Mouse (Mus musculus): ENCODE measurements at regions not wholly inside any gene's neighbourhood (a gene's known extent, or its start where the extent isn't known, plus 50 kb on each side); places are given as distances from the start of the nearest gene placed in this dataset.

GRCm38 (mm10) chr13:71065568-71065967 lies 224.0 kb upstream of the Adamts16 start:
- no peak for DNase-seq
- H3K36me3 ChIP-seq (ENCODE audit: control insufficient read depth, insufficient read depth, low read length): no peaks in the 10 kb centered on the region
- TF ChIP-seq POLR2A (IDR thresholded peaks at IDR 0.05; ENCODE audit: low read depth, low read length) (no peak), CTCF (conservative IDR thresholded peaks at IDR 0.05; ENCODE audit: insufficient read depth, insufficient read length, low read depth, low read length) (no peak)
- H3K27ac ChIP-seq (ENCODE audit: insufficient read depth, low read depth, low read length): no peak overlapping the region
- H3K4me1 ChIP-seq (ENCODE audit: control insufficient read depth, insufficient read depth, low read length): no peaks in the 10 kb centered on the region
- no peaks in the 10 kb centered on the region; the same call in 1 of the 2 replicates for H3K27me3 ChIP-seq (replicated peaks; ENCODE audit: control insufficient read depth, insufficient read depth, low read length)
- 44% methylated on average over 1 of the region's 1 CpGs for WGBS
- no peak overlapping the region for H3K4me3 ChIP-seq (ENCODE audit: insufficient read depth, low read depth, low read length)

DNA sequence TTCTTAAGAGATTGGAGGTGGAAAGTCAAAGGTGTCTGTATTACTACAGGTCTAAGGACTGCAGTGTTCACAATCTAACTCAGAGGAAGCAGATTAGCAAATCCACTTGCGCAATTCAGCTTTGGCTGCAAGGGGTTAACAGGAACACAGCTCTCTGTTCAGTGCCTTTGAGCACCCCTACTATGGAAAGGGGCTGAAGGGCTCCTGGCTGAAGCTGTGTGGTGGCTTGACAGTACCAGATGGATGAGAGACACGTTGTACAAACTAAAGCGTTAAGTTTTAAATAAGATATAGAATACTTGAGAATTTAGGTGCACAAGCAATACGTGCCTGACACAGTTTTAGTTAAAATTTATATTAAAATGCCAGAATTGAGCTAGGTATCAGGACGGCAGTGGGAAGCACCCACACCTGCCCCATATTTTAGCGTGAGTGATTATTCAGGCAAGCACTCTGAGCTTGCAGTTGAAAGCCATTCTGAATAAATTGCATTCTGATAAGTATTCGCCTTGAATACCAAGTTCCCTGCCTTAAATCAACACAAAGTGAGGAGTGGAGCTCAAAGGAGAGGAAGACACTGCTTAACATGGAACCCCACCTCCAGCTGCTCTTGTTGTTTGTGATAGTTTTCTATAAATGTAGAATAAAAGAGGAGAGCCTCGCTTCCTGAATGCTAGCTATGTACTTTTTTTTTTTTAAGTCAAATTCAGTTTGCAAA lies 223.1 kb upstream of the Adamts16 start:
- Histone ChIP-seq H3K4me1 (ENCODE audit: control insufficient read depth, insufficient read depth, low read length) (no peaks in the 10 kb centered on the region), H3K4me3 (ENCODE audit: insufficient read depth, low read depth, low read length) (no peak overlapping the region), H3K27ac (ENCODE audit: insufficient read depth, low read depth, low read length) (no peak overlapping the region), H3K27me3 (replicated peaks; ENCODE audit: control insufficient read depth, insufficient read depth, low read length) (no peaks in the 10 kb centered on the region; the same call in 1 of the 2 replicates), H3K36me3 (ENCODE audit: control insufficient read depth, insufficient read depth, low read length) (no peaks in the 10 kb centered on the region)
- WGBS: 74% methylated on average over 8 of the region's 8 CpGs
- TF ChIP-seq POLR2A (IDR thresholded peaks at IDR 0.05; ENCODE audit: low read depth, low read length): no peak
- TF ChIP-seq CTCF (conservative IDR thresholded peaks at IDR 0.05; ENCODE audit: insufficient read depth, insufficient read length, low read depth, low read length): no peak
- DNase-seq: no peak

DNA sequence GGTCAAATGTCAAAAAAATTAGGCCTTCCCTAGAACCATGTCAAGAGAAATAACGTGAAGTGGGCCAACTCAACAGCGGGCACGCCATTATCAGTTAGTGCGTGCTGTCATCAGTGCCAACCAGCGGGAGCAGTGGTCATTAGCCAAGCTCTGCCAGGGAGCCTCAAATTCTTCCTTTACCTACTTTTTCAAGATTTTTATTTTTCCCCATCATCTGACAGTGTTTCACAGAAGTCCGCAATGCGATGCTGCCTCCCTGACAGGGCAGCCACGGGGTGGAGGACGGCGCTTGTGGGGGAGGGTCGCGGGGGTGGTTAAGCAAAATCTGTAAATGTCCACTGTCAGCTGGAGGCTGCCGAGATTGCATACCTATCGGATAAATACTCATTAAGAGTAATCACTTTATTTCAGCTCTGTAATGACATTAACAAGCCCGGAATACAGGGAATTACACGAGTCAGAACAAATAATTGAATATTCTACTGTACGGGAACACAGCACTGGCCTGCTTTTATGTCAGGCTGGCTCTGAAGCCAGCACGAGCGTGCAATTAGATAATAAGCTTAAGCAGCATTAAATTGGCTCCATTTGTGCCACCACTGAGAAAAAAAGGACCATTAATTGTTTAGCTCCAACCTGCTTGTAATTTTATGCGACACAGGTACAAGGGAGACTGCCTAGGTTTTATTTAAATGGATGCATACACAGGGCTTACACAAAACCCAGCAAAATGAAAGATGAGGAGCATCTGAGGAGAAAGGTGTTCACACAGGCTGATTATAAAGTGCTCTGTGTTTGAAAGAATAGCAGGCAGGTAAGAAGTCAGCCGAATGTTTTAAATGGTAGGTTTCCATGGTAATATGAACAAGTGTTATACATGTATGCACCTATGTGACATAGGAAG lies 212.0 kb upstream of the Adamts16 start:
- TF ChIP-seq CTCF (conservative IDR thresholded peaks at IDR 0.05; ENCODE audit: insufficient read depth, insufficient read length, low read depth, low read length) (no peak), POLR2A (IDR thresholded peaks at IDR 0.05; ENCODE audit: low read depth, low read length) (no peak)
- 75% methylated on average over 21 of the region's 21 CpGs for WGBS
- DNase-seq: no peak
- Histone ChIP-seq H3K27ac (ENCODE audit: insufficient read depth, low read depth, low read length) (no peak overlapping the region), H3K4me1 (ENCODE audit: control insufficient read depth, insufficient read depth, low read length) (no peaks in the 10 kb centered on the region), H3K36me3 (ENCODE audit: control insufficient read depth, insufficient read depth, low read length) (no peaks in the 10 kb centered on the region), H3K4me3 (ENCODE audit: insufficient read depth, low read depth, low read length) (no peak overlapping the region), H3K27me3 (replicated peaks; ENCODE audit: control insufficient read depth, insufficient read depth, low read length) (no peaks in the 10 kb centered on the region; the same call in 1 of the 2 replicates)

DNA sequence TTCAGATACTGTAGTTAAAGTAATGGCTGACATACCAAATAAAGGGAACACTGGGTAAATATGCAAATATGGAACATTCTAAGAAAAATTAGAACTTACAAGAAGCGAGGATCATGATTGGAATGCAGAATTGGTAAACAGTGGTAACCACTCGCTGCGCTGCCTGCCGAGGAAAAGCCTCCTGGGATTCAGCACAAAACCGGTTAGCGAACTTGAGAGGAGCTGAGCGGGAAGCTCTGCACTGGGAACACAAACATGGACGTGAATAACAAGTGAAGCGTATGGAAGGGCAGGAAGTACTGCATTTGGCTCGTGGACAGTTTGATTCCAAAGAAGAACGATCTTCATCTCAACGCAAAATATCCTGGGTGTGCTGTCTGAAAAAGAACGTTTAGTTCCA lies 209.0 kb upstream of the Adamts16 start:
- no peak overlapping the region for H3K4me3 ChIP-seq (ENCODE audit: insufficient read depth, low read depth, low read length)
- TF ChIP-seq CTCF (conservative IDR thresholded peaks at IDR 0.05; ENCODE audit: insufficient read depth, insufficient read length, low read depth, low read length) (no peak), POLR2A (IDR thresholded peaks at IDR 0.05; ENCODE audit: low read depth, low read length) (no peak)
- H3K36me3 ChIP-seq (ENCODE audit: control insufficient read depth, insufficient read depth, low read length): no peaks in the 10 kb centered on the region
- 32% methylated on average over 13 of the region's 13 CpGs for WGBS
- no peak overlapping the region for H3K27ac ChIP-seq (ENCODE audit: insufficient read depth, low read depth, low read length)
- no peak for DNase-seq
- no peaks in the 10 kb centered on the region for H3K4me1 ChIP-seq (ENCODE audit: control insufficient read depth, insufficient read depth, low read length)
- no peaks in the 10 kb centered on the region; the same call in 1 of the 2 replicates for H3K27me3 ChIP-seq (replicated peaks; ENCODE audit: control insufficient read depth, insufficient read depth, low read length)

DNA sequence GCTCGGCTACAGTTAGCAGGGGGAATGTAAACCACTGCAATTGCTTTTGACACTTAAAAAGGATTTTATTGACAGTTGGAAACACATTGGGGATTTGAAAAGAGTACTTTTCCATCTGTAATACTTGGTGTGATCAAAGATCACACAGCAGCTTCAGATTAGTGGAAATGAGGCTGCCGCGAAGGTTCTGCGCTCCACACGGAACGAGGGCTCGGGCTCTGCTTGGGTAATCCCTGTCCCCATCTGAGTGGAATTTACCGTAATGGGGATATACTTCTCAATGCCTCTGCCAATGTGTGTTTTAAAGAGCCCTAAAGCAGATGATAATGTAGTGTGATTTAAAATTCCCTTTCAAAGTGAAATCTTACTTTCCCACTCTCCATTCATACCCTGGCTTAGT lies 194.4 kb upstream of the Adamts16 start:
- WGBS: 89% methylated on average over 8 of the region's 8 CpGs
- H3K4me1 ChIP-seq (ENCODE audit: control insufficient read depth, insufficient read depth, low read length): no peaks in the 10 kb centered on the region
- no peak for DNase-seq
- no peaks in the 10 kb centered on the region for H3K27me3 ChIP-seq (replicated peaks; ENCODE audit: control insufficient read depth, insufficient read depth, low read length)
- no peak for TF ChIP-seq POLR2A (IDR thresholded peaks at IDR 0.05; ENCODE audit: low read depth, low read length)
- TF ChIP-seq CTCF (conservative IDR thresholded peaks at IDR 0.05; ENCODE audit: insufficient read depth, insufficient read length, low read depth, low read length): no peak
- no peak overlapping the region for H3K4me3 ChIP-seq (ENCODE audit: insufficient read depth, low read depth, low read length)
- H3K27ac ChIP-seq (ENCODE audit: insufficient read depth, low read depth, low read length): no peak overlapping the region
- H3K36me3 ChIP-seq (ENCODE audit: control insufficient read depth, insufficient read depth, low read length): no peaks in the 10 kb centered on the region

- Histone ChIP-seq H3K27me3 (replicated peaks; ENCODE audit: control insufficient read depth, insufficient read depth, low read length) (no peaks in the 10 kb centered on the region), H3K36me3 (ENCODE audit: control insufficient read depth, insufficient read depth, low read length) (no peaks in the 10 kb centered on the region), H3K4me3 (ENCODE audit: insufficient read depth, low read depth, low read length) (no peak overlapping the region), H3K27ac (ENCODE audit: insufficient read depth, low read depth, low read length) (no peak overlapping the region), H3K4me1 (ENCODE audit: control insufficient read depth, insufficient read depth, low read length) (no peaks in the 10 kb centered on the region)
- no peak for TF ChIP-seq POLR2A (IDR thresholded peaks at IDR 0.05; ENCODE audit: low read depth, low read length)
- TF ChIP-seq CTCF (conservative IDR thresholded peaks at IDR 0.05; ENCODE audit: insufficient read depth, insufficient read length, low read depth, low read length): no peak
- 79% methylated on average over 13 of the region's 13 CpGs for WGBS
- no peak for DNase-seq
These were observed 193.5 kb upstream of the Adamts16 start for GRCm38 (mm10) chr13:71034926-71035687.
